Mouse (Mus musculus): Measurements from ENCODE around the gene Ndufs2.

DNA sequence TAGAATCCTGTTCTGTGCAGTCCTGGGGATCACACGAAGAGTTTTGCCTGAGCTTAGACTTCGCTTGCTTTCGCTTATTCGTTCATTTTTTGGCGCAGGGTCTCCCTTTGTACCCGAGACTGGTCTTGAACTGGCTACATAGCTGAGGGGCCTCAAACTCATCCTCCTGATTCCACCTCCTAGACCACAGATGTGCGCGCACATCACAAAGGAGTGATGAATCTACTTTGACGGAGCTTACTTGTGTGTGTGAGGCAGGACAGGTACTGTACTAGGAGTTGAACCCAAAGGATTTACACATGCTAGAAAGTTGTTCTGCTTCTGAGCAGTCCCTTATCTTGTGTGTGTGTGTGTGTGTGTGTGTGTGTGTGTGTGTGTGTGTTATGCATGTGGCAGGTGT is 60.4 kb downstream of the Ndufs2 start:
- TF ChIP-seq POLR2A (IDR thresholded peaks at IDR 0.05; ENCODE audit: control insufficient read depth, extremely low read depth, insufficient read depth, low read length, poor library complexity): no peak
- TF ChIP-seq CTCF (IDR thresholded peaks at IDR 0.05; ENCODE audit: borderline replicate concordance, control insufficient read depth, extremely low read depth, insufficient read depth, low read length, poor library complexity): no peak

All from thymus, adult 2 months (tissue).